Mouse (Mus musculus): ENCODE data around the gene Kcnj5. TPM values are rescaled to one million over a fixed set of nuclear protein-coding genes. Genes with fewer than 3 reads are reported as not detected.

Kcnj5 gene
- polyA plus RNA-seq (2012; rRNA removed), result 0.35 and 0.36 TPM in 2 replicates

GRCm38 (mm10) chr9:32344051-32344450 lies at the start of gene Kcnj5:
Kcnj5 (minus strand) TSS chr9:32344350.

GRCm38 (mm10) chr9:32372202-32372601 lies 28.1 kb upstream of the Kcnj5 start, which contains the start of gene Kcnj1:
Kcnj1 (plus strand) TSS chr9:32372493.

Other genes with a start within 250 kb of the Kcnj5 start
- 4.8 and 4.9 TPM in 2 replicates for gene Arhgap32, start 228.2 kb downstream of the Kcnj5 start, polyA plus RNA-seq (2012; rRNA removed)
- not detected in 2 replicates for gene Kcnj1, start 28.1 kb upstream of the Kcnj5 start, polyA plus RNA-seq (2012; rRNA removed)
- gene Fli1, start 198.5 kb upstream of the Kcnj5 start, polyA plus RNA-seq (2012; rRNA removed), result 5.8 and 10.1 TPM in 2 replicates